Mouse (Mus musculus): ENCODE measurements around the gene Sirt6.

Gene Sirt6

GRCm38 (mm10) chr10:81626101-81626993 is 1.2 kb downstream of the Sirt6 start:
- DNase-seq (ENCODE audit: low spot score), result no peak

DNA sequence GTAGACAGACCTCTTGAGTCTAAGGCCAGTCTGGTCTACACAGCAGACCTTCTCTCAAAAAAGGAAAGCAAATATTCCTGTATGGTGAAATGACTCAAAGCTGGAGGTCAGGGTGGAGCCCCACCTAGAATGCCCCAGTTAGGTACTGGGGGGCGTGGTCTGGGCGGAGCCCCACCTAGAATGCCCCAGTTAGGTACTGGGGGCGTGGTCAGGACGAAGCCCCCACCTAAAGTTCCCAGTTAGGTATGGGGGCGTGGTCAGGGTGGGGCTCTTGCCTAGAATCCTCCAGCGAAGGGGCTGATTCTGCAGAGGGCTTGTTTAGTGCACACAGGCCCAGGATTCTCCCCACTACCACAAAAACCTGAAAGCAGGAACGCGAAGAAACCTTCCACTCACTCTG is 4.2 kb downstream of the Sirt6 start:
- DNase-seq (ENCODE audit: low spot score), result no peak

GRCm38 (mm10) chr10:81620786-81621185 is 6.8 kb downstream of the Sirt6 start:
- no peak for DNase-seq (ENCODE audit: low spot score)

- DNase-seq (ENCODE audit: low spot score), result no peak
Observed at GRCm38 (mm10) chr10:81619976-81620375, 7.6 kb downstream of the Sirt6 start.

DNA sequence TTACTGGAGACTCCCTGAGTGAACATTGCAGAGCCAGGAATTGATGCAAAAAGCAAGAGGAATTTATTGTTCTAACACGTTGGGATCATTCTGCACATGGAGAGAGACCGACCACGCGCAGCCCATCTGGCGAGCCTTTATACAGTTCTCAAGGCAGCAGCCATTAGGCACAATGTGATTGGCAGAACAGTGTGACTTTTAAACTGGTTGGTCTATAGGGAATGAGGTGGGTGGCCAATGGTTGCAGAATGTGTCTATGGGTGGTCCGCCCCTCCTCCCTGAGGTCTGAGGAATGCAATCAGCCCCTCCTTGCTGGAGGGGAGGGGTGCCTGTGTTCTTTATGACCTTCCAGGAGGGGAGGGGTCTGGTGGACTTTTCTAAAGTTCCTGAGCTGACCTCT is 12.1 kb downstream of the Sirt6 start:
- DNase-seq (ENCODE audit: low spot score), result peak; percentile 34

GRCm38 (mm10) chr10:81612779-81613178 is 14.8 kb downstream of the Sirt6 start:
- no peak for DNase-seq (ENCODE audit: low spot score)

DNA sequence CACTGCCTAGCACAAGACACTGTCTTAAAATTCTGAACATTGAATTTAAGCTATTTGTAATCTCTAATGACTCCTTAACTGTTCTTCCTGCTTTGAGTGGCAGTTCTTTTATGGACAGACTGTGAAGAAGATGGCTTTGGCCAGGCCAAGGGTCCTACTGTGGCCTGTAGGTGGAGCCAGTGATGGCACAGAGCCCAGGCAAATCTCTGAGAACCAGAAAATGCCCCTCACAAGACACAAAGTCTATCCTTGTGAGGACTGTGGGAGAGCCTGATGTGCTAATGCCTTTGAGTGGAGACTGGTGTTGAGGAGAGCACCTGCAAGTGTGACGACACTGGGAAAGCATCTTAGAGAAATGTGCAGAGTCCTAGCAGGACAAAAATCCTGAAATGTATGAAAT is 19.3 kb downstream of the Sirt6 start:
- DNase-seq (ENCODE audit: low spot score), result no peak

- peak; percentile 98 for DNase-seq (ENCODE audit: low spot score)
Observed at GRCm38 (mm10) chr10:81605974-81606751, 21.4 kb downstream of the Sirt6 start, which contains the start of gene BC025920. Gene BC025920 (plus strand): TSS chr10:81606270.

DNA sequence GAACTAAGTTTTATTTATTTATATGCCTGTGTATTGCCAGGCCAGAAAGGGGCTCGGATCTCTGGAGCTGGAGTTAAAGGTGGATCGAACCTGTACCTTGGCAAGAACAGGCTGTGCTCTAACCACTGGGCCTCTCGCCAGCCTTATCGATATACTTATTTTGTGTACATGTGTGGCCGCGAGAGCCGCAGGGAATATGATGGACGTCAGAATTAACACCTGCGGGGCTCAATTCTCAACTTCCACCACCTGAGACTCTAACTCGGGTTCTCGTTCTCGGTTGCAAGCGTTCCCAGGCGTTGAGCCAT is 22.0 kb downstream of the Sirt6 start:
- no peak for DNase-seq (ENCODE audit: low spot score)

DNA sequence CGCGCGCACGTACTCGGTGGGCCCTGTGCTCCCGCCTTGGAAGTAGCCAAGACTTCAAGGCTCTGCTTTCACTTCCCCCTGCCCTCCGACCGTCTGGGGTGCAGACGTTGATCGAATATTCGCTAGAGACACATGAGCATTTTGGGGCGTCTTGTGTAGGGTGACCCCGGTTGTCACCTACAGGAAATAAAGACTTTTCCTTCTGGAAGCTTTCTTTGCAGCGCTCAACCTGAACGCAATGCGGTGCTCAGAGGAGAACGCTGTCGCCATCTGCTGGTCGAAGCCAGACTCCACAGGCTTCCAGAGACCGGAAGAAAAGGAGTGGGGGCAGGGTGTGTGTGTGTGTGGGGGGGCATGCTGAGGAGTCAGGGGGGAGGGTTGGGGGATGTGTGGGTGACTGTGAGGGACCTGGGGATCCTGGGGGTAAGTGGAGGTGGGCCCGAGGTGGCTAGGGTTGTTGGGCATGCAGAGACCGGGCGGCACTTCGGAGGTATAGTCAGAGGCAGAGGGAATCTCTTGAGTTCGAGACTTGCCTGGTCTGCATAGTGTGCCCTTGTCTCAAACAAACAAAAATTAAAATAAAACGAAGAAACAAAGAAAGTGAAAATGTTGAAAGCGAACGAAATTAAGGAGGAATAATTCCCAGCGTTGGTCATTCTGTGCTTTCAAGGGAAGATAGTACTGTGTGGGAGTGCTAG is 22.5 kb downstream of the Sirt6 start:
- peak; percentile 85 for DNase-seq (ENCODE audit: low spot score)

DNA sequence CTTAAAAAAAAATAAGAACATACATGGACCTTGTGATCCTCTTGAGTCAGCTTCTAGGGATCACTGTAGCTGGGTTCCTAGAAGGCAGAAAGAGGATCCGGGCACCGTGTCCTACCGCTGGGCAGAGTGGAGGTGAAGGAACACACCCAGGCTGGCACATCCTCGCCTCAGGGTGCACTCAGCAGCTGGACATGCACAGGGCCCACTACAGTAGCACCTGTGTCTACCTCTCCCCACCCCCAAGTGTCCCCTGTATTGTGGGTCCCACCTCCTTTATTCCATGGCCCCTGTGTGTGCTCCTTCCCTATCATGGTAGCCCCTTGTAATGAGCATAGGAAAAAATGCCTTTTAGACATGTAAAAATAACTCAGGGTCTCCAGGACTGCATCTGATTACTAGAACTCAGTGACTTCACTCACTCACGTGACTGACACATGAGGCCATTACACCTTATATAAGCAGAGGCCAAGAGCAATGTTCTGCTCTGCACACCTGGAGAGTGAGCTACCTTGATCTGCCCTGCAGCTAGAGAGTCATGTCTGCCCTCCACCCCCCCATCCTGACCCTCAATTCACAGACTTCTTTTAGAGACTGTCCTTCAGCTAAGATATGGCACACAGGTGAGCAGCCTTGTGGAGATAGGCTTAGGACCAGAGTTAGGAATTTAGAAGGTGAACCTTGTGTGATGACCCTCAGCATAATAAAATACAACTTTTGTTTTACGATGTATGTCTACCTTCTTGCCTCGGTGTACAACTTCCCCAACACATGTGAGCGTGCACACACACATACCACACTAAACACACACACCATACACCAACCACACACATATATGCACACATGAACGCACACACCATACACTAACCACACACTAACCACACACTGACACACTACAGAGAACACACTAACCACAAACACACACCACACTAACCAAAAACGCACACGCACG is 23.3 kb downstream of the Sirt6 start:
- no peak for DNase-seq (ENCODE audit: low spot score)

DNA sequence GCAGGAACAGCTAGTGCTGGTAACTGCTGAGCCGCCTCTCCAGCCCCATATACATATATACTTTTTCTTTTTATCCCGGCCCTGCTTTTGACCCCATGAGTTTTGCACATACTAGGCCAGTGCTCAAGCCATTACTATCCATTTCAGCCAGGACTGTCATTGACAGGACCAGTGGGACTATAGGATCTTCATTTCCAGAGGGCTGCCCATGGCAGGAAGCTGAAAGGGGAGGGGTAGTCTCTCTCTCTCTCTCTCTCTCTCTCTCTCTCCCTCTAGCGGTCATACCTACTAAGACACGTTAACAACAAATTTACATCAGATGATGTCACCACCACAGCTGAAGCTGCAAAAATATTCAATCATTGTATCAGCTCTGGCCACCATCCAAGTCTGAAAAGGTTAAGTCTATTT is 24.9 kb downstream of the Sirt6 start:
- peak; percentile 59 for DNase-seq (ENCODE audit: low spot score)

DNA sequence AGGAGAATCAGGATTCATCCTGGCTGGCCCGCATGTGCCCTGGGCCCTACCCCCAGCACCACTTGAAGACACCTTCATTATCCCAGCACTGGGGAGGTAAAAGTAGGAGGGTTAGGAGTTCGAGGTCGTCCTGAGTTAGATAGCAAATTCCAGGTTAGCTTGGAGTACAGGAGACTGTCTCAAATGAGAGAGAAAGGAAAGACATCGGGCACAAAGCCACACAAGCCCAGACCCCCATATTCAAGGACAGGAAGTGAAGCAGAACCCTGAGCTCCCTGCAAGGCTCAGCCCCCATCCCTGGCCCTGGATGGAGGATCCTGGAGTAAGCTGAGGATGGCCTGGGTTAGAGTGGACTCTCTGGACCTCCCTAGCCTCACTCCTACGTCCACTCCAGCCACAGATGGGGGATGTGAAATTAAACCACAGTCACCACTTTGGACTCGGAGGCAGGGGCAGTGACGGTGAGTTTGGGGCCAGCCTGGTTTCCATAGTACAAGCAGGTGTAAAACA is 26.1 kb downstream of the Sirt6 start:
- DNase-seq (ENCODE audit: low spot score), result no peak

GRCm38 (mm10) chr10:81600738-81601203 is 26.8 kb downstream of the Sirt6 start, which contains the start of gene Tle6:
Gene Tle6 (minus strand): TSS chr10:81601073.
- peak; percentile 100 for DNase-seq (ENCODE audit: low spot score)

DNA sequence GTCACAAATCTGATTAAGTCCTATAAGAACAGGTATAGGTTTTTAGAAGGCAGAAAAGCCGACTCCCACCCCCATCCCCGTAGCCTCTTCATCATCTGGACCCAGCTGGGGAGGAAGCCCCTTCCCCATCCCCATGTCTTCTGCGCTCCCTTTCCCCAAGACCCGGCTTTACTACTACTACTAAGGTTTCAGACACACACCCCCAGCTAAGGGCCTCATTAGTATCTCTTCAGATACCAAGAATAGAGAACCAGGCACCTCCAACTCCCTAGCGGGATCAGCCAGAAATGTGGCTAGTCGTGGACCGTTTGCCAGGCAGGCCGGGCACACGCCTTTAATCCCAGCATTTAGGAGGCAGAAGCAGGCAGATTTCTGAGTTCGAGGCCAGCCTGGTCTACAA is 27.5 kb downstream of the Sirt6 start:
- DNase-seq (ENCODE audit: low spot score), result no peak

GRCm38 (mm10) chr10:81599630-81600029 is 28.0 kb downstream of the Sirt6 start:
- no peak for DNase-seq (ENCODE audit: low spot score)

DNA sequence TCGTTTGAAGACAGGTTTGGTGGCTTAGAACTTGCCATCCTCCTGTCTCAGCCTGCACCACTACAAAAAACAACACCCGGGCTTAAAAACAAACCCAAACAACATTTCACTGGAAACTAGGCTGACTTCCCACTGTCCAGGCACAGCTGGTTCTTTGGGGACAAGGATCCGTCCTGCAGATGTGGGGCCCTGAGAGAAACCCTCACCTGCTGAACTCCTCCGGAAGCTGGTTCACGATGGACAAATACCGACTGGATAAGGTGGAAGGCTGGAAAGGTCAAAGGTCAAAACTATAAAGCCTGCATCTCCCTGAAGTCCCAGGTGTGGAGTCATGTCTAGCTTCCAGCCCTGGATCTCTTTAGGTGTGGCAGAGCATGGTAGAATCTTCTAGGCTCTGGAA is 28.7 kb downstream of the Sirt6 start:
- peak; percentile 75 for DNase-seq (ENCODE audit: low spot score)

DNA sequence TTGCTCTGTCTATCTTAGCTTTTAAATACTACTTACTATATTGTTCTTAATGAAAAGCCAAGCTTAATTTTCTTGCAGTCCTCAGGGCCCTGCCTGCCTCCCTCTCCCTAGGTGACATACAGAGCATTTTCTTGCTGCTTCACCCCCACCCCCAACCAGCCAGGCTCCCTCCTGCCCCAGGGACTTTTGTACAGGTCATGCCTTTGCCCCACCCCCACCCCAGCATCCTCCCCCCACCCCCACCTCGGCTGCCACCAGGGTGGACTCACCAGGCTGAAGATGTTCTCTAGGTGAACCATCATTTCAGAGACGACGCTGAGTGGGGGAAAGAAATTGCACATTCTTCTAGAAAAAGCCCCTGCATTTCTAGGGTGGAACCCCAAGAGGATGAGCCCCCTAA is 29.3 kb downstream of the Sirt6 start:
- DNase-seq (ENCODE audit: low spot score), result peak; percentile 71

DNA sequence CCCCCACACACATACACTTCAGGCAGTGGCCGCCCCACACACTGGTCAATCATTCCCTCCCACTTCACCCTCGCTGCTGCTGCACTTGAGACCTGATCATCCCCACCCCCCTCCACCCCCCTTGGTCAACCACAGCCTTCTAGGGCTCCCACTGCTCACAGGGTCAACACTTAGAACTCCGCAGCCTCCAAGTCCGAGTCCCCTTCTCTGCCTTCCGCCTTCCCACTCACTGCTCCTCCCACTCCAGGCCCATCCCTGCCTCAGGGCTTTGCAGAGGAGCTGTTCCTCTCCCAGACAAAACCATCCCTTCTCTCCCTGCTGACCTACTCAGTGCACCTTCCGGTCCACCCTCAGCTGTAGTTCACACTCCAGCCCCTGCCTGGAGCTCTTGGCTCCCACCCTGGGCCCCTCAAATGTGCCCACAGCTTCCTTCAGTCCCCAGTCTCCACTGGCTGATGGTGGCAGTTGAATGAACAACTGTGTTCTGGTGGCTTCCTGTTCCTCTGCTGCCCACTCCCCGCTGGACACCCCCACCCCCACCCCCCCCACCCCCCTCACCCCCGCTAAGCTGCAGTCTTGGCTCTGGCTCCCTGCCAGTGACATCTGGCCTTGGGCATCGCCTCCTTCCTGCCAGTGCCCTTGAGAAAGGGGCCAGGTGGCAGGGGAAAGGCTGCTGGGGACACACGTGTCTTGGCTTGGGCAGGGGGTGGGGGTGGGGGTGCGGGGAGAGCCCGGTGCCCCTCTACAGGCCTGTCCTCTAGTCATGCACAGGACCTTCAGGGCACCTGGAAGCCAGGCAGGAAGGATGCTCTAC is 30.3 kb downstream of the Sirt6 start:
- peak; percentile 49 for DNase-seq (ENCODE audit: low spot score)

DNA sequence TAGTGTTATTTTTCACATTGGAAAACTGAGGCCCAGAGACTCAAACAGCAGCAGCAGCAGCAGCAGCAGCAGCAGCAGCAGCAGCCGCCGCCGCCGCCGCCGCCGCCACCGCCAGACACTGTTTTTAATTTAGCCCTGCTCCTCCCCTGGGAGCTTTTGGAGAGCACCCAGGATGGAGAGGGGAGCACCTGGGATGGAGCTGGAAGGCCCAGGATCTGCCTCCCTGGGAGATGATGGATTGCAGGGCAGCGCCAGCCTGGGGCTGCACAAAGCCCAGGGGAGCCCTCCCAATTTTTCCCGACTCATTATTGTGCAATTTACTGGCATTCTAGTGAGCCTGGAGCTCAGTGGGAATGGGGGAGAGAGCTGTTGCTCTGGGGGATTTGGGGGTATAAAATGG is 31.0 kb downstream of the Sirt6 start:
- no peak for DNase-seq (ENCODE audit: low spot score)

Data from yolk sac, embryonic 10.5 days (tissue).